Mouse (Mus musculus) embryonic facial prominence, embryonic 15.5 days (tissue): ENCODE results near the gene Plcb4. TPM values are rescaled to one million over a fixed set of nuclear protein-coding genes. Genes with fewer than 3 reads are reported as not detected.

Experiments used
- ATAC-seq: fragments of 200-750 bp; cut with Nextera tagmentation; 2 replicates; pipeline ENCODE4 v1.8.0; 2017; ENCODE audit warnings: low read depth, moderate TSS enrichment; ENCODE audit not compliant: insufficient number of reproducible peaks, low FRiP score, low TSS enrichment
- H3K27ac ChIP-seq: fragments of 300-500 bp; sonication (generic); replicated peaks from 2 replicates; pipeline ENCODE4 v1.5.1; 2015; ENCODE audit warnings: mild to moderate bottlenecking, inconsistent platforms
- H3K27me3 ChIP-seq: fragments of 300-500 bp; sonication (generic); 2 replicates; pipeline ENCODE4 v1.6.1; 2015; ENCODE audit warnings: inconsistent platforms
- H3K36me3 ChIP-seq: fragments of 300-500 bp; sonication (generic); 2 replicates; pipeline ENCODE4 v1.6.1; 2015; ENCODE audit warnings: mild to moderate bottlenecking, inconsistent platforms
- H3K4me1 ChIP-seq: fragments of 300-500 bp; sonication (generic); 2 replicates; pipeline ENCODE4 v1.6.1; 2015; ENCODE audit warnings: inconsistent platforms
- H3K4me2 ChIP-seq: fragments of 300-500 bp; sonication (generic); replicated peaks from 2 replicates; pipeline ENCODE4 v1.6.1; 2015; ENCODE audit warnings: mild to moderate bottlenecking, inconsistent platforms
- H3K4me3 ChIP-seq: fragments of 300-500 bp; sonication (generic); replicated peaks from 2 replicates; pipeline ENCODE4 v1.5.1; 2015; ENCODE audit warnings: mild to moderate bottlenecking, inconsistent platforms
- H3K9ac ChIP-seq: fragments of 300-500 bp; sonication (generic); 2 replicates; pipeline ENCODE4 v1.6.1; 2015; ENCODE audit warnings: inconsistent platforms
- H3K9me3 ChIP-seq: fragments of 300-500 bp; sonication (generic); replicated peaks from 2 replicates; pipeline ENCODE4 v1.6.1; 2016; ENCODE audit warnings: inconsistent platforms
- WGBS: fragments of 180-500 bp; shearing (Covaris S2); methylation state at CpG from one replicate; pipeline ENCODE4 v1.1.7; 2015; 5-methylcytosine and 5-hydroxymethylcytosine counted together
- polyA plus RNA-seq: library from polyadenylated mRNA; unstranded; fragments of >200 nt; fragmentation: Nextera tagmentation; extraction: Ambion mirVana; gene quantifications from 2 replicates; pipeline ENCODE4 v1.2.1, GENCODE M21; 2015

Gene Plcb4
- polyA plus RNA-seq, 1 experiment from 2014 or later = 20.6 TPM

DNA sequence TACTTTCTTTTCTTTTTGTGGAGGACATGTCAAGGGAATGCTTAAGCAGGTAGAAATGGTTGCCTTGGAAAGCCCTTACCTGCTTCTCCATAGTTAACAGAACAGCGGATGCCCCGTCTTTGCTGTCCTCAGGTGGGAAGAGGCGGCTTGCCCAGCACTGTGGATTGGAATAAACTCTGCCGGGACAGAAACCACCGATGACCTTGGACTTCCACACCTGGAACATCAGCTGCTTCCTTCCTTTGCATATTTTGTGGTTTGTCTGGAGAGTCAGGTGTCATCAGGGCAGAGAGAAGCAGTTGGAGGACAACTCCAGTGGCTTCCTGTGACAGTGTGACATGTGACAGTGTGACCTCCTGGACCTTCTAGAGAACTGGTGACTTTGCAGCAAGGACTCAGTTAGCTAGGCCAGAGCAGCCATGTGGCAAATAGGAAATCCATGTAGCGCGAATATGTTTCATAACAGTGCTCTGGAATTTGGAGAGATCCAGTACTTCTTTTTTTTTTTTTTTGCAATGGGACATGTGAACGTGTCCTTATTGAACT, 154.0 kb downstream of the Plcb4 start:
- H3K4me1 ChIP-seq = no peaks in the 10 kb centered on the region
- no peak overlapping the region for H3K9ac ChIP-seq
- no peaks in the 10 kb centered on the region for H3K27me3 ChIP-seq
- no peak for ATAC-seq
- 87% methylated on average over 8 of the region's 8 CpGs for WGBS
- H3K4me2 ChIP-seq = no peak overlapping the region
- H3K36me3 ChIP-seq = no peaks in the 10 kb centered on the region
- no peaks in the 10 kb centered on the region for H3K9me3 ChIP-seq
- H3K27ac ChIP-seq = no peak overlapping the region
- no peak overlapping the region for H3K4me3 ChIP-seq

DNA sequence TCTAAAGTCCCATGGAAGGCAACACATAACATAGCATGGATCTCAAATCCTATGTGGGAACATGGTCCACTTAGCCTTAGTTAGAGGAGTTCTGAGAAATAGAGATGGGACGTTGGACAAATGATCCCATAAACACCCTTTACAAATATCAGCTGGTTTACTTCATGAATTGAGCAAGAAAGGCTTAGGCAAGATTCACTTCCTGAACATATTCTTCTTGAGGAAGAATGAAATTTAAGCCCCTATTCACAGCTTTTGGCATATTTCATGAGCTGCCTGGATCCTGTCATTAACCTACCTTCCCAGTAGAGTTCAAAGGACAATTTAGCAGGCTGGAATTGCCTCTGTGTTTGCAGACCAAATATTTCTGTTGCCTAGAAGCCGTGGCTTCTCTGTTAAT, 161.9 kb downstream of the Plcb4 start:
- 60% methylated on average over 2 of the region's 2 CpGs for WGBS

DNA sequence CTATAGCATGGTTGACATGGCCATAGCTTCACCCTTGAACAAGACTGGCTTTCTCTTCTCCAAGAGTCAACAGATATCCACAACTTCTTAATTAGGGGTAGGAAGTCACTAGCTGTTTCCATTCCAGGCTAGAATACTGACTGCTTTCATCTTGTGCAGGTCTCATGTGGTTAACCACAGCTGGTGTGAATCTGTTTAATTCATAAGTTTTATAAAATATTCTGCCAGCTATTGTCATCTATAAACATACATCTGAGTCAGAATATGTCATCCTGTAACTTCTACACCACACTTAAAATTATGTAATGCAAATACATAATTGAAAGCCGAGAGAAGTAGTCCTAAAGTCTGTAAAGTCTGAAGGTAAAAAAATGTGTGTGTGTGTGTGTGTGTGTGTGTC, 164.9 kb downstream of the Plcb4 start:
- Histone ChIP-seq H3K4me1 (peaks cover 5% of the 10 kb centered on the region; the same call in 1 of the 2 replicates), H3K27ac (no peak overlapping the region), H3K27me3 (no peaks in the 10 kb centered on the region), H3K4me3 (no peak overlapping the region), H3K36me3 (no peaks in the 10 kb centered on the region), H3K9me3 (no peaks in the 10 kb centered on the region), H3K4me2 (no peak overlapping the region), H3K9ac (no peak overlapping the region)
- no peak for ATAC-seq
- 67% methylated on average over 1 of the region's 1 CpGs for WGBS

More for the DNA sequence above, 161.9 kb downstream of the Plcb4 start:
- Histone ChIP-seq H3K4me1 (no peaks in the 10 kb centered on the region), H3K36me3 (no peaks in the 10 kb centered on the region), H3K4me2 (no peak overlapping the region), H3K27ac (no peak overlapping the region), H3K9me3 (no peaks in the 10 kb centered on the region), H3K9ac (no peak overlapping the region), H3K27me3 (no peaks in the 10 kb centered on the region), H3K4me3 (no peak overlapping the region)
- ATAC-seq = no peak

DNA sequence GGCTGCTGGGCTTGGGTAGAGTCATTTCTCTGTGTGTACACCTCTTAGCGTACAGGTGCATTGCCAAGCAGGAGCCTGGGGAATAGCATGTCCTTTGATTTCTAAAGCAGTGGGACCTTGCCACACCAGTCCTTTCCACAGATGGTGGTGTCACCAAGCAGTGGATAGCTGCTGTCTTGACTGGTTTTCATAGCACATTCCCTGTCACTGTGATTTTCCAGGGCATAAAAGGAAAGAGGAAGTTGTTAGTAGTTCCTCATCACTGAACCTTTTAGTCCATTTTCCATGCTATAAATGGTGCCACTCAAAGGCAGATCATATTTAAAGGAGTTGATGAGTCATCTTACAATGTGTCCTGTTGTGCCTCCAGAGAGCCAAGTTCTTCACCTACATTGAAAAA, 165.9 kb downstream of the Plcb4 start:
- Histone ChIP-seq H3K4me2 (no peak overlapping the region), H3K4me3 (no peak overlapping the region), H3K4me1 (peaks cover 5% of the 10 kb centered on the region; the same call in 1 of the 2 replicates), H3K9me3 (no peaks in the 10 kb centered on the region), H3K9ac (no peak overlapping the region), H3K27ac (no peak overlapping the region), H3K36me3 (no peaks in the 10 kb centered on the region), H3K27me3 (no peaks in the 10 kb centered on the region)
- no peak for ATAC-seq
- WGBS = 93% methylated on average over 1 of the region's 1 CpGs

DNA sequence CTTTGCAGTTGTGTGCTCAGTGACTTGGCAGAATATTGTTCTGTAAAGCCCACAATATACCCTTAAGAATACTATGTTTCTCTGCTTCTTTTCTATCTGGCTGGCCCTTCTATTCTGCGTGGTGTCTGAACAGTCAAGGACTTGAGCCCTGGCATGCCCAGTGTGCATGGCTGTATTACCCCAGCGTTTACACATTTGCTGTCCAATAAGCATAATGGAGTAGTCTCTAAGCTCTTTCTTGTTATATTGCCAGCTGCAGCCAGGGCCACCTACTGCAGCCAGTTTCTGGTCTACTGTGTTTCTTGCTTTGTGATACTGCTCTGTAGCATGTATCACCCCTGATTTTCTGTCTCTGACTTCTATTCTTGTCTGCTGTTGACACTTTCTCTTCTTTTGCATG, 166.8 kb downstream of the Plcb4 start:
- Histone ChIP-seq H3K9ac (no peak overlapping the region), H3K9me3 (no peaks in the 10 kb centered on the region), H3K36me3 (no peaks in the 10 kb centered on the region), H3K27me3 (no peaks in the 10 kb centered on the region), H3K4me2 (no peak overlapping the region), H3K4me3 (no peak overlapping the region), H3K27ac (no peak overlapping the region), H3K4me1 (peaks cover 5% of the 10 kb centered on the region; the same call in 1 of the 2 replicates)
- WGBS = 81% methylated on average over 2 of the region's 2 CpGs
- no peak for ATAC-seq

DNA sequence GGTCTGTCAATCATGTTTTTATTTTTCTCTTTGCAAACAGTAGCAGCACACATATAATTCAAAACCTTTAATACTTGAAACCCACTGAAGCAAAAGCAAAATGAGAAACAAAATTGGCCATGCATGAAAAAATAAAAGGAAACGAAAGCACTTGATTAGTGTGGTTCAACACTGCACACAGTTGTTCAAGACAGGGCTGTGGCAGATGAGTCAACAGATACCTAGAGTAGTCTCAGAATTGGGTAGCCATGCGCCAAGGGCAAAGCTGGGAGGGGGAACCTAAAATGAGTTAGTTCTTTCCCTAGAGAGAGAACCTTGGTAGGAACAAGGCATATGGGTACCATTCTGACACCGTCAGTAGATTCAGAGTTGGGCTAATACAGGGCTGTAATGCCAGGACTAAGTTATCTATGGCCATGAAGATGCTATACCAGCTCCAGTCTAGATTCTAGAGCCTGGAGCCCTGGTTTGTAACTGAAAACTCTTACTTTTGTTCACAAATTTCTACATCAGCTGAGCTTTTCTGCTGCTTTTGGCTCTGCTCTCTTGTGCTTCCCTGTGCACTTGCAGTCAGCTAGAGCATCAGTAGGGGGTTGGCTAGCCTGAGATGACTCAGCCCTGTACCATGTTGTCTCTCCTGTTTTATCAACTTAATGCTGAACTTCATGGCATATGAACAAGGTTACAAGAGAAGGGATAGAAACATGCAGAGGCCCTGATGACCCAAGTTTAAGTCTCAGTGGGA, 168.0 kb downstream of the Plcb4 start:
- ATAC-seq = no peak
- 80% methylated on average over 3 of the region's 3 CpGs for WGBS

DNA sequence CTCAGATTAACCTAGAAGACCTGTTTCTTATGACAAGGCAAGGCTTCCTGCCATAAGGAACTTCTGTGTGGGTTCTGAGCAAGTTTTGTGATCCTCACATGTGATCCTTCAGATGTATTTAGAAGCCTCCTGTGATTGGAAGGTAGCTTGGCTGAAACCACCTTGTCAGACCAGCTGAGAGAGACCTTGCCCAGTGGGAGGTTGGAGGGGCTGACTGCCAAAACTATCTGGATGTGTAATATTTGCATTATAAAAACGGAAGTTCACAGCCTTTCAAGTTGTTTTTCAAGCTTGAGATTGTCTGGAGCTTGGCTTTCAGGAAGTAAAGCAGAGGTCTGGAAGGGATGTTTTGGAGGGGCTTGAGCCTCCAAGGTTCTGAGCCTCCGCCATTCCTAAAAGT, 169.6 kb downstream of the Plcb4 start:
- H3K36me3 ChIP-seq = no peaks in the 10 kb centered on the region
- H3K4me2 ChIP-seq = no peak overlapping the region
- peaks cover 5% of the 10 kb centered on the region; the same call in 1 of the 2 replicates for H3K4me1 ChIP-seq
- no peak overlapping the region for H3K4me3 ChIP-seq
- no peak overlapping the region for H3K27ac ChIP-seq
- H3K9ac ChIP-seq = no peak overlapping the region
- no peaks in the 10 kb centered on the region for H3K9me3 ChIP-seq
- no peak for ATAC-seq
- 61% methylated on average over 2 of the region's 2 CpGs for WGBS
- no peaks in the 10 kb centered on the region for H3K27me3 ChIP-seq

More for the DNA sequence above, 168.0 kb downstream of the Plcb4 start:
- no peaks in the 10 kb centered on the region for H3K9me3 ChIP-seq
- H3K36me3 ChIP-seq = no peaks in the 10 kb centered on the region
- no peak overlapping the region for H3K27ac ChIP-seq
- no peak overlapping the region for H3K4me2 ChIP-seq
- H3K4me1 ChIP-seq = peaks cover 5% of the 10 kb centered on the region; the same call in 1 of the 2 replicates
- no peak overlapping the region for H3K4me3 ChIP-seq
- H3K9ac ChIP-seq = no peak overlapping the region
- H3K27me3 ChIP-seq = no peaks in the 10 kb centered on the region

DNA sequence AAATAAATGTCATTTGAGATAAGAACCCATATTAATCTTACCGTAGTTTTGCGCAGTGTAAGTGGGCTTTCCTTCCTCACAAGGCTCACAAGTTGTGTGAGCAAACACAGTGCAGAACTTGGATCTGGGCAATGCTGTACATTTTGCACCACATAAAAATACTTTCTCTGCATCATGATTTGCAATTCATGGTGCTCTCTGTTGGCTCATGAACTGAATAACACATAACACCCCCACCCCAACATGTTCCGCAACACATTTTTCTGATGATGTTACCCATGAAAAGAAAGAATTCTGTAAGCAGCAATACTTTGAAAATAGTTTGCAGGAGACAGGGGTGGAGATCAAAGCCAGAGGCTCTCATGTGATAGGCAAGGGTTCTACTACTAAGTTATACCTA, 174.9 kb downstream of the Plcb4 start:
- ATAC-seq = no peak
- WGBS = 91% methylated on average over 3 of the region's 3 CpGs

DNA sequence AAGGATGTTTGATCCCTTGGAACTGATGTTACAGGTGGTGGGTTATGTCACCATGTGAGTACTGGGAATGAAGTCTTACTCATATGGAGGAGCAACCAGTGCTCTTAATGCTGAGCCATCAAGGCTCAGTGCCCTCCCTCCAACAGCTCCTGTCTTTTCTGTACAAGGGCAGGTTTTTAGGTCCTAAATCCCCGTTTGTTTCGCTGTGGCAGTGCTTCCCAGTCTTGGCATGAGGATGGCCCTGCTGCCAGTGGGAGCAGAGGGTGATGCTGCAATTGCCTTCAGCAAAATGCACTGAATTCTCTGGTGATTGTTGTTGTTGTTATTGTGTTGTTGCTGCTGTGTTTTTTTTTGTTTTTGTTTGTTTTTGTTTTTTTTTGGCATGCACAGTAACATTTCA, 175.6 kb downstream of the Plcb4 start:
- Histone ChIP-seq H3K9ac (no peak overlapping the region), H3K9me3 (no peaks in the 10 kb centered on the region), H3K4me3 (no peak overlapping the region), H3K27ac (no peak overlapping the region), H3K36me3 (no peaks in the 10 kb centered on the region), H3K27me3 (no peaks in the 10 kb centered on the region), H3K4me2 (no peak overlapping the region), H3K4me1 (no peaks in the 10 kb centered on the region)
- ATAC-seq = no peak
- whole genome bisulfite sequencing = 81% methylated on average over 2 of the region's 2 CpGs

More for the DNA sequence above, 174.9 kb downstream of the Plcb4 start:
- Histone ChIP-seq H3K27me3 (no peaks in the 10 kb centered on the region), H3K4me2 (no peak overlapping the region), H3K9ac (no peak overlapping the region), H3K36me3 (no peaks in the 10 kb centered on the region), H3K9me3 (no peaks in the 10 kb centered on the region), H3K4me1 (no peaks in the 10 kb centered on the region), H3K4me3 (no peak overlapping the region), H3K27ac (no peak overlapping the region)

DNA sequence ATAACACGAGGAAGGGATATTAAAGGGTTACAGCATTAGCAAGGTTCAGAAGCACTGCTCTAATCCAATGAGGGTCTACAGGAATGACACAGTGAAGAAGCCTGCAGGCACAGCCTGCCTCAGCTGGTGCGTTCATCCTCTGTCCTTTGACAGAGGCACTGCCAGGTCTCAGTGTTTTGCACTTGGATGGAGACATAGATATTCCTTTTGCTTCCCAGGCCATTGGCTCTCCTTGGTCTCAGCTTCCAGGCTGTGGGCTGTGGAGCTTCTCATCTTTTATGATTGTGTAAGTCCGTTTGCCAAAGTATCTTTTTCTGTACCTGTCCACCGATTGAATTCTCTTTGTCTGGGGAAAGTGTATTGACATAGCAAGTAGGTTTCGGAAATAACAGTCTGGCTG, 177.1 kb downstream of the Plcb4 start:
- Histone ChIP-seq H3K4me1 (no peaks in the 10 kb centered on the region), H3K36me3 (no peaks in the 10 kb centered on the region), H3K9me3 (no peaks in the 10 kb centered on the region), H3K4me3 (no peak overlapping the region), H3K27me3 (no peaks in the 10 kb centered on the region), H3K27ac (no peak overlapping the region), H3K4me2 (no peak overlapping the region), H3K9ac (no peak overlapping the region)
- no peak for ATAC-seq
- WGBS = 83% methylated on average over 5 of the region's 5 CpGs

DNA sequence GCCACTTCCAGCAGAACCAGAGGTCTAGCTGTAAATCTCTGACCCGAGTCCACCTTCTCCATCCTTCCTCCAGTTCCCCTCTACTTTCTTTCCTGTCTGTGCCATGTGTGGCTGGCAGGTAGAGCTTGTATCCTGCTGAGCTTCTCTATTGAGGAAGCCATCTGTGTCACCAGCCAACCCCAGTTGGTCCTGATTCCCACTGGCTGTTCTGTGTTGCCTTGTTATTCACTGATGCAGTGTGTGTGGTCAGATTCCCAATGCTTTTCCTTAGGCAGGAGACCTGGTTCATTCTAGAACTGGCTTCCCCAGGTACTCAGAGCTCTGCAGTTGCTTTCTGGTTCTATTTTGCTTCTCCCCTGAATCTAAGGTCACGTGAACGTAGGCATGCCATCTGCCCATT, 177.6 kb downstream of the Plcb4 start:
- Histone ChIP-seq H3K9ac (no peak overlapping the region), H3K9me3 (no peaks in the 10 kb centered on the region), H3K4me2 (no peak overlapping the region), H3K4me1 (no peaks in the 10 kb centered on the region), H3K27ac (no peak overlapping the region), H3K27me3 (no peaks in the 10 kb centered on the region), H3K4me3 (no peak overlapping the region), H3K36me3 (no peaks in the 10 kb centered on the region)
- WGBS = 75% methylated on average over 3 of the region's 3 CpGs
- ATAC-seq = no peak

DNA sequence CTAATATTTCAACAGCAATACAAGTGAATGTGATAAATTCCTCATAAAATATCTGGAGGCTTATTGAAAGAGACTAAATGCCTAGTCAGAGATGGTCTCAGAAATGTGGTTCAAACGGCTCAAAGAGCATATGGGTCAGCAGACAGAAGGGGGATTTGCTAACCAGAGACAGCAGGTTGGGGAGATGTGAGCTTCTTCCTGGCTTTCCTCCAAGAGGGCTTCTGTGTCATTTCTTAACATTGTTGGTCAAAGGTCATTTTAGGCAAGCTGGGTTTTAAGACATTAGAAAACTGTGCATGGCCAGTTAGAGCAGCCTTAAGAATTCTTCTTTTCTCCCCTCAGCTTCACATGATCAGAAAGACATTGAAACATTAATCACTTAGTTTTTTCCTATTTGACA, 178.9 kb downstream of the Plcb4 start:
- no peak overlapping the region for H3K4me3 ChIP-seq
- no peaks in the 10 kb centered on the region for H3K4me1 ChIP-seq
- H3K9ac ChIP-seq = no peak overlapping the region
- no peaks in the 10 kb centered on the region for H3K9me3 ChIP-seq
- no peak overlapping the region for H3K4me2 ChIP-seq
- WGBS = 80% methylated on average over 1 of the region's 1 CpGs
- H3K27me3 ChIP-seq = no peaks in the 10 kb centered on the region
- no peaks in the 10 kb centered on the region for H3K36me3 ChIP-seq
- ATAC-seq = no peak
- H3K27ac ChIP-seq = no peak overlapping the region
